ENCODE assay signal across 16 mouse cellular contexts in the genomic region with DNA sequence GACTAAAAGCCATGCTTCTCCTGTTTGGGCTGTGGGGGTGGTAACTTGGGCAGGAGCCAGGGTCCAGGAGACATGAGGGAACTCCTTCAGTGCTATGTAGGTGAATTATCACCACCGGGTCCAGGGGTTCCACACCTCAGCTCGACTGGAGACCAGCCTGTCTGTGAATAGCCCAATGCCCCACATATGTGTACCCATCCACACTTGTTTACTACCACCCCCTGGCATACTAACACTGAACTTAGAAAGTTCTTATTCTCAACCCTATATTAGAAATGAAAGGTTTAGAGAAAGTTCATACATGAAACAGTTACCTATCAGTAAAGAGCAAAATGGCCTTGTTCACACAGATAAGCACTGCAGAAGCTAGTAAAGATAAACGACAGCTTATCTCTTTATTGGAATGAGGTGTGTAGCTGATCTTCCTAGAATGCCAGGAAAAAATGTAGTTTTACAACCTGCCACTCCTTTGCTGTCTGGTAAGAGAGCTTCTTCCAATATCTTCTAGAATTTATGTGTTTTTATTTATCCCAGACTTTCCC. TPM values are rescaled to one million over a fixed set of nuclear protein-coding genes. Genes with fewer than 3 reads are reported as not detected.
DNase-seq lines count a peak whose midpoint lies in the region; ATAC-seq and TF ChIP-seq lines count a peak whose summit lies in the region.
"Had no signal": no experiment of that assay in that cellular context is flagged by ENCODE, and none has a peak within 500 bp of the region (broad histone marks: within the 10 kb centered on the region; RNA-seq: fewer than 3 reads in every experiment).

No protein-coding gene starts in this region.

- H3K4me3 ChIP-seq in G1E (ENCODE audit: low read depth, low read length): peak overlapping the region; percentile 37; the same call in 1 of the 2 replicates
- no peak overlapping the region for H3K4me3 ChIP-seq in intestine, embryonic 16.5 days (ENCODE audit: low read length)
- H3K4me3 ChIP-seq in liver, embryonic 16.5 days (ENCODE audit: low read depth, low read length): peak overlapping the region; percentile 19; the same call in 1 of the 2 replicates
- no peak overlapping the region for H3K4me3 ChIP-seq in forebrain, embryonic 14.5 days (ENCODE audit: low read depth, low read length)
- H3K4me3 ChIP-seq: gastrocnemius, adult 2 months; heart, embryonic 15.5 days; hindbrain, embryonic 10.5 days; limb, embryonic 12.5 days; lung, embryonic 15.5 days had no signal

- DNase-seq in G1E (ENCODE audit: low spot score): peak; percentile 10
- DNase-seq in c-Kit-negative CD71-positive TER-119-positive erythroid progenitor cells, embryonic 14.5 days (ENCODE audit: low read depth, low spot score): peak; percentile 57
- no peak for DNase-seq in urinary bladder, adult 18-20 months (ENCODE audit: low spot score in 2 of 2)
- DNase-seq in forebrain, embryonic 14.5 days (ENCODE audit: low spot score): no peak
- DNase-seq: cerebellum, adult 11-12 months; cerebellum, postnatal 25 days; forebrain, postnatal 0 days; gastrocnemius, adult 2 months had no signal

- no peaks in the 10 kb centered on the region for H3K27me3 ChIP-seq in G1E (ENCODE audit: insufficient read depth, low read length)
- no peaks in the 10 kb centered on the region for H3K27me3 ChIP-seq in intestine, embryonic 16.5 days (replicated peaks; ENCODE audit: control insufficient read depth, insufficient read depth, low read length)
- H3K27me3 ChIP-seq in liver, embryonic 16.5 days (ENCODE audit: control insufficient read depth, insufficient read depth, low read depth, low read length): no peaks in the 10 kb centered on the region
- no peaks in the 10 kb centered on the region for H3K27me3 ChIP-seq in forebrain, embryonic 14.5 days (replicated peaks; ENCODE audit: control insufficient read depth, insufficient read depth, low read length)
- H3K27me3 ChIP-seq: heart, embryonic 15.5 days; limb, embryonic 12.5 days; lung, embryonic 15.5 days had no signal

- peaks cover 51% of the 10 kb centered on the region for H3K4me1 ChIP-seq in G1E (ENCODE audit: insufficient read depth, low read depth, low read length)
- H3K4me1 ChIP-seq in intestine, embryonic 16.5 days (ENCODE audit: control insufficient read depth, insufficient read depth, low read length): no peaks in the 10 kb centered on the region
- H3K4me1 ChIP-seq in liver, embryonic 16.5 days (ENCODE audit: control insufficient read depth, low read depth, low read length): peaks cover 25% of the 10 kb centered on the region
- no peaks in the 10 kb centered on the region for H3K4me1 ChIP-seq in forebrain, embryonic 14.5 days (ENCODE audit: control insufficient read depth, insufficient read depth, low read length)
- H3K4me1 ChIP-seq: heart, embryonic 15.5 days; hindbrain, embryonic 10.5 days; limb, embryonic 12.5 days; lung, embryonic 15.5 days had no signal

- WGBS in intestine, embryonic 16.5 days: 31% methylated on average over 3 of the region's 3 CpGs
- 18% methylated on average over 3 of the region's 3 CpGs for WGBS in liver, embryonic 16.5 days (ENCODE audit: insufficient replicate concordance)
- WGBS in forebrain, embryonic 14.5 days: 75% methylated on average over 3 of the region's 3 CpGs

- no peaks in the 10 kb centered on the region for H3K36me3 ChIP-seq in G1E (replicated peaks)
- no peaks in the 10 kb centered on the region for H3K36me3 ChIP-seq in intestine, embryonic 16.5 days (ENCODE audit: control insufficient read depth, insufficient read depth, low read length)
- H3K36me3 ChIP-seq in liver, embryonic 16.5 days (ENCODE audit: control insufficient read depth, insufficient read depth): no peaks in the 10 kb centered on the region
- no peaks in the 10 kb centered on the region for H3K36me3 ChIP-seq in forebrain, embryonic 14.5 days (ENCODE audit: control insufficient read depth, insufficient read depth, low read length)
- H3K36me3 ChIP-seq: heart, embryonic 15.5 days; hindbrain, embryonic 10.5 days; limb, embryonic 12.5 days; lung, embryonic 15.5 days had no signal

- H3K27ac ChIP-seq in intestine, embryonic 16.5 days (ENCODE audit: low read length): no peak overlapping the region
- peak overlapping the region; percentile 95 for H3K27ac ChIP-seq in liver, embryonic 16.5 days (ENCODE audit: low read length)
- no peak overlapping the region for H3K27ac ChIP-seq in forebrain, embryonic 14.5 days (ENCODE audit: low read depth, low read length)
- H3K27ac ChIP-seq: gastrocnemius, adult 2 months; heart, embryonic 15.5 days; hindbrain, embryonic 10.5 days; kidney, postnatal 0 days; limb, embryonic 12.5 days; lung, embryonic 15.5 days had no signal

- no peak for TF ChIP-seq CTCF in G1E (IDR thresholded peaks at IDR 0.05; ENCODE audit: low read depth, low read length)

- peak; percentile 84 for ATAC-seq in G1E (ENCODE audit: extremely low read depth, insufficient number of reproducible peaks, low FRiP score, poor library complexity, severe bottlenecking)
- peak; percentile 92 for ATAC-seq in intestine, embryonic 16.5 days
- ATAC-seq in liver, embryonic 16.5 days (ENCODE audit: low read depth): peak; percentile 83
- no peak for ATAC-seq in CD4-positive, CD25-positive, alpha-beta regulatory T cell, adult 4 months
- ATAC-seq in forebrain, embryonic 14.5 days: no peak
- ATAC-seq: forebrain, postnatal 0 days had no signal

- no peak overlapping the region for H3K9ac ChIP-seq in intestine, embryonic 16.5 days (ENCODE audit: low read depth, low read length)
- H3K9ac ChIP-seq in liver, embryonic 16.5 days (ENCODE audit: low read depth, low read length): peak overlapping the region; percentile 51
- H3K9ac ChIP-seq in forebrain, embryonic 14.5 days (ENCODE audit: low read length): no peak overlapping the region
- H3K9ac ChIP-seq: forebrain, postnatal 0 days; heart, embryonic 15.5 days; limb, embryonic 12.5 days; lung, embryonic 15.5 days had no signal

- no peak overlapping the region for H3K4me2 ChIP-seq in intestine, embryonic 16.5 days (ENCODE audit: low read depth, low read length)
- H3K4me2 ChIP-seq in liver, embryonic 16.5 days (ENCODE audit: low read depth, low read length): peak overlapping the region; percentile 60
- H3K4me2 ChIP-seq in forebrain, embryonic 14.5 days (ENCODE audit: low read length): no peak overlapping the region
- H3K4me2 ChIP-seq: heart, embryonic 15.5 days; limb, embryonic 12.5 days; lung, embryonic 15.5 days had no signal

- no peaks in the 10 kb centered on the region for H3K9me3 ChIP-seq in G1E (replicated peaks)
- H3K9me3 ChIP-seq in intestine, embryonic 16.5 days (ENCODE audit: control insufficient read depth, low read length): no peaks in the 10 kb centered on the region
- no peaks in the 10 kb centered on the region for H3K9me3 ChIP-seq in liver, embryonic 16.5 days (replicated peaks; ENCODE audit: control insufficient read depth, low read length)
- H3K9me3 ChIP-seq in forebrain, embryonic 14.5 days (replicated peaks; ENCODE audit: control insufficient read depth, low read length): no peaks in the 10 kb centered on the region
- H3K9me3 ChIP-seq: heart, embryonic 15.5 days; hindbrain, embryonic 10.5 days; limb, embryonic 12.5 days; lung, embryonic 15.5 days had no signal

RNA-seq across cellular contexts. Expression of a gene that starts 6.8 kb away (rescaled TPM):
- 87.7 and 89.9 TPM in 2 replicates for total RNA-seq in G1E (2014; fragmentation: Nextera tagmentation)
- total RNA-seq in G1E (2017): 34.6 and 45.0 TPM in 2 replicates
- polyA plus RNA-seq in G1E (2012): 1.6 and 2.8 TPM in 2 replicates
- 16.2 and 19.6 TPM in 2 replicates for polyA plus RNA-seq in intestine, embryonic 16.5 days (2015; fragmentation: Nextera tagmentation; extraction: Ambion mirVana)
- polyA plus RNA-seq in liver, embryonic 16.5 days (2015; fragmentation: Nextera tagmentation; extraction: Ambion mirVana): 14.9 and 16.6 TPM in 2 replicates
- 10 to 100 TPM; 24.1 to 33.1 TPM for polyA plus RNA-seq in CD4-positive, CD25-positive, alpha-beta regulatory T cell, adult 4 months (2017; shearing (Covaris generic))
- polyA plus RNA-seq in forebrain, embryonic 14.5 days (2014; fragmentation: Nextera tagmentation; extraction: Ambion mirVana): 35.4 and 49.6 TPM in 2 replicates

Comparison
In these comparisons a context has a peak if more than half of its experiments do, and no peak if none do; other contexts are left out.
1. ATAC-seq: peak in G1E (single experiment), intestine, embryonic 16.5 days (single experiment) and liver, embryonic 16.5 days (single experiment); none in CD4-positive, CD25-positive, alpha-beta regulatory T cell, adult 4 months (single experiment) and forebrain, embryonic 14.5 days (single experiment).
2. DNase-seq: peak in G1E (single experiment) and c-Kit-negative CD71-positive TER-119-positive erythroid progenitor cells, embryonic 14.5 days (single experiment); none in urinary bladder, adult 18-20 months (0 of 2) and forebrain, embryonic 14.5 days (single experiment).
3. H3K4me3 ChIP-seq: peak in G1E (single experiment) and liver, embryonic 16.5 days (single experiment); none in intestine, embryonic 16.5 days (single experiment) and forebrain, embryonic 14.5 days (single experiment).